Mouse (Mus musculus) hindbrain, embryonic 12.5 days (tissue): ENCODE results near the gene Slc39a2. TPM values are rescaled to one million over a fixed set of nuclear protein-coding genes. Genes with fewer than 3 reads are reported as not detected.
A peak's percentile ranks its signal among the peaks of the same experiment; 100 is the strongest.
"Not testable (repeated sequence)": the region's sequence is repeated elsewhere in the genome, so short reads cannot be mapped to it uniquely, and the experiment has no call there.

ENCODE experiments used
- ATAC-seq: fragments of 200-750 bp; cut with Nextera tagmentation; 2 replicates; pipeline ENCODE4 v1.8.0; 2017; ENCODE audit warnings: moderate TSS enrichment; ENCODE audit not compliant: low FRiP score
- H3K27ac ChIP-seq: fragments of 300-500 bp; sonication (generic); 2 replicates; pipeline ENCODE4 v1.5.1; 2016; ENCODE audit warnings: mild to moderate bottlenecking
- H3K27me3 ChIP-seq: fragments of 300-500 bp; sonication (generic); 2 replicates; pipeline ENCODE4 v1.6.1; 2016; ENCODE audit warnings: mild to moderate bottlenecking
- H3K36me3 ChIP-seq: fragments of 300-500 bp; sonication (generic); 2 replicates; pipeline ENCODE4 v1.6.1; 2016; ENCODE audit warnings: mild to moderate bottlenecking
- H3K4me1 ChIP-seq: fragments of 300-500 bp; sonication (generic); 2 replicates; pipeline ENCODE4 v1.6.1; 2016
- H3K4me2 ChIP-seq: fragments of 300-500 bp; sonication (generic); replicated peaks from 2 replicates; pipeline ENCODE4 v1.6.1; 2016; ENCODE audit warnings: mild to moderate bottlenecking
- H3K4me3 ChIP-seq: fragments of 300-500 bp; sonication (generic); 2 replicates; pipeline ENCODE4 v1.5.1; 2016; ENCODE audit warnings: mild to moderate bottlenecking
- H3K9ac ChIP-seq: fragments of 300-500 bp; sonication (generic); 2 replicates; pipeline ENCODE4 v1.6.1; 2016; ENCODE audit warnings: mild to moderate bottlenecking, moderate library complexity
- H3K9me3 ChIP-seq: fragments of 300-500 bp; sonication (generic); replicated peaks from 2 replicates; pipeline ENCODE4 v1.6.1; 2016; ENCODE audit warnings: mild to moderate bottlenecking
- WGBS: fragments of 180-500 bp; shearing (Covaris S2); methylation state at CpG from one replicate; pipeline ENCODE4 v1.1.7; 2016; 5-methylcytosine and 5-hydroxymethylcytosine counted together
- polyA plus RNA-seq: library from polyadenylated mRNA; unstranded; fragments of >200 nt; fragmentation: Nextera tagmentation; extraction: Ambion mirVana; gene quantifications from 2 replicates; pipeline ENCODE4 v1.2.1, GENCODE M21; 2016

Slc39a2 gene
- polyA plus RNA-seq, 1 experiment from 2014 or later = 1.4 TPM

DNA sequence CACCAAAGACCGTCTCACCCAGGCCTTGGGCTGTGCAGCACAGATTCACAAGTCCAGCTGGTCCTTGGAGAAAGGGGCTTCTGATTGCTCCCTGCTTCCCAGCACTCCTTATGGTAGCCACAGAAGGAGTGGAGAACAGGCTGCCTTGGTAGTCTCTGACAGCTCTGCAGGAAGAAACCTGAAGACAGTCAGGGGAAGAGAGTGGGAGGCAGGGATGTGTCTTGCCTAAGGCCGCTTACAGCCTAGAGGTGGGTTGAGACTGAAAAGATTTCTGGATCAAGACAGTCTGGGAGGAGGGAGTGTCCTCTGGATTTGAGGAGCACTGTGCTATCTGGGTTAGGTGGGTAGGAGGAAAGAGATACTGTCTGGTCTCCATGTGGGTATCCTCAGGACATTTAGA lies 30.2 kb downstream of the Slc39a2 start:
- Histone ChIP-seq H3K9me3 (no peaks in the 10 kb centered on the region), H3K4me3 (no peak overlapping the region), H3K9ac (no peak overlapping the region), H3K4me1 (no peaks in the 10 kb centered on the region), H3K27ac (no peak overlapping the region), H3K27me3 (no peaks in the 10 kb centered on the region), H3K36me3 (no peaks in the 10 kb centered on the region), H3K4me2 (no peak overlapping the region)
- no peak for ATAC-seq
- 87% methylated on average over 2 of the region's 2 CpGs for WGBS

DNA sequence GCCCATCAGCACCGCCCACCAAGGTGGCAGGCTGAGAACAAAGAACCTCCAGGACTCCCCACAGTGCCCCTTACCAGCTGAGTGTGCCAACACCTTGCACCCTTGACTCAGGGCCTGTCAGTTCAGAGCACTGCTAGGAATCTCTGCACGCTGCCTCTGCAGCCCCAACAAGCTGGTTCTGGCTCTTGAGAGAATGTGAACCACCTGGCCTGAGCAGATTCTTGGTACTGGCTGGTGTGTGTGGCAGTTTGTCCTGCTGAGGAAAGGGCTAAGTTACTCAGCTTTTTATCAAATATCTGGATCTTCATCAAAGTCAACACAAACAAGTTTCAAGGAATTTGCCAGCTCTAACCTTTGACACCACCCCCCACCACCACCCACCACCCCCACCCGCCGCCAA lies 30.8 kb downstream of the Slc39a2 start:
- no peak overlapping the region for H3K27ac ChIP-seq
- no peaks in the 10 kb centered on the region for H3K27me3 ChIP-seq
- H3K9me3 ChIP-seq = no peaks in the 10 kb centered on the region
- WGBS = 79% methylated on average over 4 of the region's 4 CpGs
- no peak overlapping the region for H3K4me2 ChIP-seq
- ATAC-seq = no peak
- H3K36me3 ChIP-seq = no peaks in the 10 kb centered on the region
- H3K4me3 ChIP-seq = no peak overlapping the region
- H3K4me1 ChIP-seq = no peaks in the 10 kb centered on the region
- no peak overlapping the region for H3K9ac ChIP-seq

DNA sequence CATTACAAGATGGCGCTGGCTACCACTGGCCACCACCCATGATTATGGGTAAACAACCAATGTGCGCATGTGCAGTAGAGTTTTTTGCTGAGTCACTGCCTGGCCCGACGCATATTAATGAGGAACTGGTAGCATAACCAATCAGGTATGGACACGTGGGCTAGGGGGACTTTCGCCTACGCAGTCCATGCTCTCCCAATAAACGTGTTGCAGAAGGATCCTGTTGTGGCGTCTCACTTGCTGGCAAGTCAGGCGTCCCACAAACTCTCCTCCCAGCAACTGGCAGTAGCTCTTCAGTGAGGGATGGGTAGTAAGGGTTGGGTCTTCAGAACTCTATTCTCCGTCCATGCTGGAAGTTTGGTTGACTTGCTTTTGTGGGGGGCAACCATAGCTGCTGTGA lies 34.2 kb downstream of the Slc39a2 start:
- H3K27ac ChIP-seq, H3K36me3 ChIP-seq, H3K4me3 ChIP-seq, H3K9me3 ChIP-seq, H3K9ac ChIP-seq, ATAC-seq, H3K4me1 ChIP-seq, H3K4me2 ChIP-seq, H3K27me3 ChIP-seq: not testable (repeated sequence)
- 94% methylated on average over 11 of the region's 11 CpGs for WGBS

- no peaks in the 10 kb centered on the region for H3K4me1 ChIP-seq
- no peak overlapping the region for H3K4me2 ChIP-seq
- no peak overlapping the region for H3K4me3 ChIP-seq
- WGBS = 86% methylated on average over 8 of the region's 8 CpGs
- H3K36me3 ChIP-seq = no peaks in the 10 kb centered on the region
- H3K27ac ChIP-seq = no peak overlapping the region
- H3K9me3 ChIP-seq = no peaks in the 10 kb centered on the region
- ATAC-seq = no peak
- H3K27me3 ChIP-seq = no peaks in the 10 kb centered on the region
- no peak overlapping the region for H3K9ac ChIP-seq
Observed at GRCm38 (mm10) chr14:51929309-51929943, 36.7 kb downstream of the Slc39a2 start.

- Histone ChIP-seq H3K4me3 (no peak overlapping the region), H3K27ac (no peak overlapping the region), H3K4me2 (no peak overlapping the region), H3K9me3 (no peaks in the 10 kb centered on the region), H3K9ac (no peak overlapping the region), H3K36me3 (no peaks in the 10 kb centered on the region), H3K27me3 (no peaks in the 10 kb centered on the region), H3K4me1 (no peaks in the 10 kb centered on the region)
- 71% methylated on average over 9 of the region's 9 CpGs for WGBS
- no peak for ATAC-seq
Observed at GRCm38 (mm10) chr14:51929968-51930367, 37.3 kb downstream of the Slc39a2 start.

DNA sequence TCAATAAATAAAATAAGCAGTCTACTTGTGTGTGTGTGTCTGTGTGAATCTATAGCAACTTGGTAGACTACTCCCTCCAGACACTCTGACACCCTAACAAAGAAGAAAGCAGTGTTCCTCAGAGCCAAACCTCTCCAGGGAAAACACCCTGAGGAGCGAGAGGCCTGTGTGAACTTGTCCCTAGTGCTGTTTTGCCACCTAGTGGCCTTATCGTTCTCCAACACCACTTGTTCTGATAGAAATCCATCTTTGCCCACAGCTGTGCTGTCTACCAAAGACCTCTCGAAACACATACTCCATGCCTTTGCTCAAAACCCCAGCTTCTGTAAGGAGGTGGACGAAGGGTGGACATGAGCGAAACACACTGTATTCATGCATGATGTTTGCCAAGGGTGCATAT lies 38.1 kb downstream of the Slc39a2 start:
- Histone ChIP-seq H3K4me3 (no peak overlapping the region), H3K36me3 (no peaks in the 10 kb centered on the region), H3K27ac (no peak overlapping the region), H3K4me1 (no peaks in the 10 kb centered on the region), H3K9ac (no peak overlapping the region), H3K4me2 (no peak overlapping the region), H3K27me3 (no peaks in the 10 kb centered on the region), H3K9me3 (no peaks in the 10 kb centered on the region)
- peak; percentile 77 for ATAC-seq
- WGBS = 33% methylated on average over 5 of the region's 5 CpGs

DNA sequence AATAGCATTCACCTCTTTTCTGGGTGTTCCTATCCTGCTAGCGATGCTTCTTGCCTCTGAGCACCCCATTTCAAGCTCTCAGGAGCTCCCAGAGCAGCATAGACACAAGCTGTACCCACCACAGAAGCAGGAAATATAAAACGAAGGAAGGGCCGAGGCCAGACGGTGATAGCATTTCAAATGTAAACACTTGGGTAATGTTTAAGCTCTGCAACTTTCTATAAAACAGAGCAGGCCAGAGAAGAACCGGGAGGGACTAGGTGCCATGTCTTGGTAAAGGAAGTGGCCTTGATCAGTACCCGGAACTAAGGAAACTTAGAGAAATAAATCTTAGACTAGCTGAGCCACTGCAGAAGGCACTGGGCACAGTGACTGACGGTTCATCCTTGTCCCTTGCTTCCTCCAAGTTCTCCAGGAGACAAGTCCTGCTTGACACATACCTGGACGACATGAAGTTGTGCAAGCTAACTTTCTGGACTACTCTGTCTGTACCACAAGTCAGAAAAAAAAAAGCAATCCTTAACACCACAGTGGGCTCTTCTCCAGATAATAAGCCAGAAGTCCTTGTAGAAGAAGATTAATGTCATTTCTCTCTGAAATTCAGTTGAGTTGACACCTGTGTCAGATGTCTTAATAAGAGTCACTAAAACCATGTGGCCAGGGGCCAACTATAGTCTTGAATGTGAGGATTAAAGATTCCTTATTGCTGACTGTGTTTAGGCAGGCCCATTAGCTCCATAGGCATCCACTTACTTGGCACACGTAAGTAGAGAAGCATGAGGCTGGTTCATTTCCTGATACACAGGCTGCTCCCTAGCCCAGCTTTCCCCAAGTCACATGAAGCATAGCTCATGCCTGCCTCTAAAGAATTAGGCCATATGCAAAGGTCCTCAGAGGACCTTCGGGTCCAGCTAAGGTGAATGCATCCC lies 39.7 kb downstream of the Slc39a2 start:
- ATAC-seq = no peak
- Histone ChIP-seq H3K4me1 (no peaks in the 10 kb centered on the region), H3K9me3 (no peaks in the 10 kb centered on the region), H3K27me3 (no peaks in the 10 kb centered on the region), H3K9ac (no peak overlapping the region), H3K4me3 (no peak overlapping the region), H3K36me3 (no peaks in the 10 kb centered on the region), H3K4me2 (no peak overlapping the region), H3K27ac (no peak overlapping the region)
- 78% methylated on average over 10 of the region's 10 CpGs for WGBS

GRCm38 (mm10) chr14:51939005-51939404 lies 46.3 kb downstream of the Slc39a2 start:
- no peak for ATAC-seq
- H3K27ac ChIP-seq = no peak overlapping the region
- H3K4me1 ChIP-seq = peaks cover 6% of the 10 kb centered on the region
- WGBS = 87% methylated on average over 9 of the region's 9 CpGs
- H3K27me3 ChIP-seq = no peaks in the 10 kb centered on the region
- H3K4me2 ChIP-seq = no peak overlapping the region
- H3K36me3 ChIP-seq = no peaks in the 10 kb centered on the region
- H3K4me3 ChIP-seq = no peak overlapping the region
- no peaks in the 10 kb centered on the region for H3K9me3 ChIP-seq
- H3K9ac ChIP-seq = no peak overlapping the region

DNA sequence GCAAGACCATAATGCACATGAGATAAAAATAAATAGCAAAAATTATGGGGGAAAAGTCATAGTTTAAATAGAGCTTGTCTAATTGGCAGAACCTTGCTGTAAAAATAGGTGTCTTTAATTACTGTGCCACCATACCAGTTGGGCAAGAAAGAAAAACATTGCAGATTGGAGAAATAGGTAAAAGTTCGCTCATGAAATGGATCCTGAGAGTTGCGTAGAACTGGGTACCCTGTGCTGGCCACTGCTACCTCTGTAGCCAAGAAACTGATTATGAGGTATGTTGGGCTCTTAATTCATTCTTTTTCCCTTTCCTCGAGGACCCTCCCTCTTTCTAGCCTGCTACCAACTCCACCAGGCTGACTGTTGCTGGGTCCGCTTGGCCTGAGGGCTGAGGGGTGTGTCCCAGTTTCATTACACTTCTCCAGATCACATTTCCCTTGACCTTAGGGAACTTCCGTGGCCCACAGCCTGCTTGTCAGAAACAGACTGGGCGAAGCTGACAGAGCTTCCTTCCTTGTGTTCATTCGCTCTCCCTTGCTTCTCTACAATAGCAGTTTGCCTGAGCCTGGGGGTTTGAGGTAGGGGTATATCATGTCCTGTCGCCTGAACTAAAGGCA lies 48.4 kb downstream of the Slc39a2 start:
- H3K9me3 ChIP-seq = no peaks in the 10 kb centered on the region
- 37% methylated on average over 8 of the region's 8 CpGs for WGBS
- H3K36me3 ChIP-seq = no peaks in the 10 kb centered on the region
- H3K9ac ChIP-seq = no peak overlapping the region
- H3K27ac ChIP-seq = no peak overlapping the region
- no peak overlapping the region for H3K4me3 ChIP-seq
- no peak overlapping the region for H3K4me2 ChIP-seq
- H3K4me1 ChIP-seq = peaks cover 6% of the 10 kb centered on the region
- ATAC-seq = no peak
- no peaks in the 10 kb centered on the region for H3K27me3 ChIP-seq

- Histone ChIP-seq H3K27ac (no peak overlapping the region), H3K27me3 (no peaks in the 10 kb centered on the region), H3K4me3 (no peak overlapping the region), H3K9ac (no peak overlapping the region), H3K36me3 (no peaks in the 10 kb centered on the region), H3K9me3 (no peaks in the 10 kb centered on the region), H3K4me1 (peaks cover 6% of the 10 kb centered on the region), H3K4me2 (no peak overlapping the region)
- WGBS = 56% methylated on average over 9 of the region's 9 CpGs
- no peak for ATAC-seq
Observed at GRCm38 (mm10) chr14:51941577-51941976, 48.9 kb downstream of the Slc39a2 start.

DNA sequence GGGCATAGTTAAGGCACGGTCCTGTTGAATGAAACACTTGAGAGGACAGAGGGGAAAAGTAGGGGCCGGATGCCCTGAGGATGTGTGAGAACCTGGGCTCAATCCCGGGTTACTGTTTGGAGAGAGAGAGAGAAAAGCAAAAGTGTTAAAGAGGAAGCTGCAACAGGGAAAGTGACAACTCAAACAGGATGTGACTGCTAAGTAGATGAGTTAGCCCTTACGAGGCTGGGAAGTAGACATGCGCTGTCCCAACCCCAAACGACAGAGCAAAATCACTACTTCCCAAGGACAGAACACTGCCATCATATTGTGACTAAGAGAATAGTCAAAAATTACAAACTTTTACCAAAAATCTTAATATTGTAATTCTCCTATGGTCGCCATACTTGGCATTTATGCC lies 49.5 kb downstream of the Slc39a2 start:
- 65% methylated on average over 7 of the region's 7 CpGs for WGBS
- H3K9ac ChIP-seq = no peak overlapping the region

GRCm38 (mm10) chr14:51943336-51943735 lies 50.6 kb downstream of the Slc39a2 start:
- no peak overlapping the region for H3K4me2 ChIP-seq
- no peaks in the 10 kb centered on the region for H3K27me3 ChIP-seq
- H3K9ac ChIP-seq = no peak overlapping the region
- H3K4me3 ChIP-seq = no peak overlapping the region
- H3K36me3 ChIP-seq = no peaks in the 10 kb centered on the region
- H3K27ac ChIP-seq = no peak overlapping the region
- ATAC-seq = no peak
- H3K4me1 ChIP-seq = peaks cover 6% of the 10 kb centered on the region
- H3K9me3 ChIP-seq = no peaks in the 10 kb centered on the region
- WGBS = 88% methylated on average over 6 of the region's 6 CpGs

More for the DNA sequence above, 49.5 kb downstream of the Slc39a2 start:
- H3K9me3 ChIP-seq = no peaks in the 10 kb centered on the region
- no peak overlapping the region for H3K27ac ChIP-seq
- no peaks in the 10 kb centered on the region for H3K27me3 ChIP-seq
- peaks cover 6% of the 10 kb centered on the region for H3K4me1 ChIP-seq
- H3K4me2 ChIP-seq = no peak overlapping the region
- H3K36me3 ChIP-seq = no peaks in the 10 kb centered on the region
- no peak for ATAC-seq
- H3K4me3 ChIP-seq = no peak overlapping the region
